Mouse (Mus musculus) erythroblast, embryonic 14.5 days (primary cell): Measurements from ENCODE around the gene Araf.

Experiments used
- GATA1 ChIP-seq: IDR thresholded peaks from 2 replicates; pipeline ENCODE4 v1.6.1; 2012; ENCODE audit warnings: low read length, inconsistent platforms, mixed read lengths
- TAL1 ChIP-seq: IDR thresholded peaks from 3 replicates; pipeline ENCODE4 v1.6.1; 2012; ENCODE audit warnings: low read length, inconsistent platforms, mixed read lengths

GRCm38 (mm10) chrX:20853794-20854193, 56.2 kb downstream of the Araf start:
- TF ChIP-seq GATA1 (no peak), TAL1 (no peak)
